Mouse (Mus musculus): ENCODE results near the gene Clgn.

GRCm38 (mm10) chr8:83425202-83425601 is 35.5 kb downstream of the Clgn start:
- TF ChIP-seq CTCF (IDR thresholded peaks at IDR 0.05; ENCODE audit: insufficient read depth, low read length) (no peak), POLR2A (IDR thresholded peaks at IDR 0.05; ENCODE audit: borderline replicate concordance, extremely low read depth, low read depth, low read length) (no peak)
